Mouse (Mus musculus): ENCODE measurements around the gene Anapc4.
A peak's percentile ranks its signal among the peaks of the same experiment; 100 is the strongest.

DNA sequence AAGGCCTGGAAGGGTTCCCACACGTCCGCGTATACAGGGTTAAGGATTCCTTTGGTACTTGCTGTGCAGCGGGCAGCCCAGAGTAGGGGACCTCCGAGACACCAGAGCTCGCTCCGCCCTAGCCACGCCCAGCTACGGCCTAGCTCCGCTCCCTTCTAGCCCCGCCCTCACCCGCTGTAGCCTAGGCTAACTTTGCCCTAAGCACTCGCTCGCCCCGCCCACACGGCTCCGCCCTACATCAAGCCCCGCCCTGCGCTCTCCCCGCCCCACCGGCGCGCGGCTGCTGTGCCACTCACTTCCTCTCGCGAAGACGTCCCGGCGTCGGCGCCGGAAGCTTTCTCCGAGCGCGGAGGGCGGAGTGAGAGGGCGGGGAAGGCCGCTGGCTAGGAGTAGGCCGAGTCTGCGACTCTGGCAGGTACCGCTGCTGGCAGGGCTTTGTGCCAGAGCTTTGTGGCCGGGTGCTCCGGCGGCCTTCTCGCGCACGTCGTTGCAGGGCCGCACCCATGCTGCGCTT lies at the start of gene Anapc4:
- TF ChIP-seq ELF1 (IDR thresholded peaks at IDR 0.05; ENCODE audit: low read depth, low read length): peak; percentile 83
- peak; percentile 84 for TF ChIP-seq POLR2A (IDR thresholded peaks at IDR 0.05; ENCODE audit: low read depth, low read length)
- no peak for TF ChIP-seq ZNF384 (IDR thresholded peaks at IDR 0.05; ENCODE audit: low read depth, low read length)
- TF ChIP-seq MEF2A (IDR thresholded peaks at IDR 0.05; ENCODE audit: borderline replicate concordance, low read depth, low read length): no peak
- no peak for TF ChIP-seq CTCF (conservative IDR thresholded peaks at IDR 0.05 in 1 of 2, IDR thresholded peaks at IDR 0.05 in 1 of 2; ENCODE audit: low read depth in 2 of 2, low read length in 2 of 2)
